Mouse (Mus musculus) heart, postnatal 4 days (tissue): Measurements from ENCODE around the gene Camk1. TPM values are rescaled to one million over a fixed set of nuclear protein-coding genes. Genes with fewer than 3 reads are reported as not detected.

Experiments used
- DNase-seq: peaks from one replicate; pipeline ENCODE4 v3.0.0; 2021
- total RNA-seq, 2 experiments: library from RNA; stranded (reverse); gene quantifications; 2 replicates each; pipeline ENCODE4 v1.2.3; 2021

Gene Camk1
- total RNA-seq, 2 experiments from 2014 or later: 73.5 to 73.7 TPM

- DNase-seq: peak; percentile 100
Observed at GRCm38 (mm10) chr6:113306322-113306985, 37.3 kb downstream of the Camk1 start.

DNA sequence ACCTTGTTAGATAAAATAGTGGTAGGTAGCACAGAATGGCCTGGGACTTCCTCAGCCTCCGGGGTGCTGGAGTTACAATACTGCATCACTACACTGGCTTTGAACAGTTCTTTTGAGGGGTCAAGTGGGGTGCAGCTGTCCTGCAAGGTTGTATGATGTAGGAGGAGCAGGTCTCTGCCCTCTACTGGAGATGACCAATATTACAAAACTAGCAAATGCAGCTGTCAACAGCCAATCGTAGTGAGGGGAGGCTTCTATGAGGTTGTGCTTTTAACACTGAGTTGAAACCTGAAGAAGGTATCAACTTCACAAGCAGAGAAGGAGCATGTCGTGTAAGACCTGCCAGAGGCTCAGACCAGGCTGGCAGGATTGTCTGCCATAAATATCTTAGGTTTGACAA, 41.5 kb downstream of the Camk1 start:
- no peak for DNase-seq

GRCm38 (mm10) chr6:113301350-113301749, 42.4 kb downstream of the Camk1 start:
- no peak for DNase-seq

GRCm38 (mm10) chr6:113296639-113297038, 47.1 kb downstream of the Camk1 start:
- DNase-seq: no peak

- DNase-seq: no peak
Observed at GRCm38 (mm10) chr6:113296046-113296445, 47.7 kb downstream of the Camk1 start.

DNA sequence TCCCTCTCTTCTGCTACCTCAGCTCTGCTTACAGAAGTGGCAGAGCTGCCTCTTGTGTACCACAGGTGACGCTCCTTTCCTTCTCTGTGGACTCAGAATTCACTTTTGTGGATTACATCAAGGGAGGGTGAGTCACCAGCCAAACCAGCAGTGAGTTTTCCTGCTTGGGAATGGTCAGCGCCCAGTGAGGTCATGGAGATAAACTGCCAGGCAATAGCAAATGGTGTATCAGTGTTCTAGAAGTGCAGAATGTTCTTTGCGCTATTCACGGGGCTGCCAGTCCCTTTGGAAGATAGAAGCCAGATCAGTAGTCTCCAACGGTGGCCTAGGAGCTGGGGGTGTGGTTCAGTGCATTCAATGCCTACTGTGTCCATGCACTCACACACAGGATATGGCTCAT, 50.8 kb downstream of the Camk1 start:
- no peak for DNase-seq

GRCm38 (mm10) chr6:113290346-113290745, 53.4 kb downstream of the Camk1 start:
- no peak for DNase-seq

DNA sequence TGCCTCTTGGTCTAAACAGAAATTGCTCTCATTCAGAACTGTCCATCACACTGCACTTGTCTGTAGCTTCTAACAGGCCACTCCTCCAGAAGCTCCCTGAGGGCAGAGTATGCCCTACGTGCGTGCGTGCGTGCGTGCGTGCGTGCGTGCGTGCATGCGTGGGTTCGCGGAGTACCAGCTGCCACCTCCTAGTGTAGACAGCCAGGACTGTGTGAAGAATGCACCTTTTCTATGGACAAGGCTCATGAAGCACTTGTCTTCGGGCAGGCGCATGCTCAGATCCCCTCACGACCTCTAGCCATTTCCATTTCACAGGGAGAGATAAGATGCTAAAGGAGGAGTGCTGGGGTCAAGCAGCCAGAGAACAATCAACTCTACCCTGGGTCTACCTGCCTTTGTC, 54.4 kb downstream of the Camk1 start:
- DNase-seq: no peak

DNA sequence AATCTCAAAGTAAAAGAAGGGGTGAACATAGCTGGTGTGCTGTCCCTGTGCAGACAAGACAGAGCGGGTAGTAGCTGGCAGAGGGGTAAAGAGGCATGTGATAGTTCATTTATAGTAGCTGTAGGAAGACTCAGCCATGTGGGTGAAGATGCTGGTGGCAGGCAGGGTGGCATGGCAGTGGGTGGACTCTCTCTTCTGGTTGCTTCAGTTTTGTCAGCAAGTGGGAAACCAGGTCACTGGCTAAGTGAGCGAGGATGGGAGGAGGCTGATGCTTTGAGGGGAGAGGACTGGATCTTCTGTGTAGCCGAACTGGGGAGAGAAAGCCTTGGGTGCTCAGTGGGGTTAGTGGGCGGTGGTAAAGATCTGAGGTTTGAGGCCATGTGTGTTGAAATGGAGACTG, 56.5 kb downstream of the Camk1 start:
- DNase-seq: no peak

DNA sequence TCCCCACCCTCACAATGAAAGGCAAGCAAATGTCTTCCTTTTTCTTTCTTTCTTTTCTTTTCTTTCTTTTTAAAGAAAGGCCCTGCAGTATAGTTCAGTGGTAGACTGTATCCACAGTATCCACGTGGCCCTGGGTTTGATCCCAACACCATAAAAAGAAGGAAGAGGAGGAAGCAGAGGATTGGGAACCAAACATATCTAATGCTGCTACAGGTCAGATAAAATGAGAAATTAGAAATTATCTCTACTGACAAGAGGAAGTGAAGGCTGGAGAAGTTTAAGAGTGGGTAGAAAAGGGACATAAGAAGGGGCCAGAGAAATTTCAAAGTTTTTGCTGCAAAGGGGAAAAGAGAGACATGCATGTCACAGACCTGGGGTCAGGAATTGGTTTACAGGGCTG, 57.5 kb downstream of the Camk1 start:
- DNase-seq: no peak

- no peak for DNase-seq
Observed at GRCm38 (mm10) chr6:113284931-113285330, 58.9 kb downstream of the Camk1 start.

Other genes starting within 250 kb of the Camk1 start
- gene Lhfpl4, start 148.6 kb downstream of the Camk1 start, total RNA-seq: under 1 TPM; 0.50 to 0.61 TPM
- gene Mtmr14, start 106.1 kb downstream of the Camk1 start, total RNA-seq: 10 to 100 TPM; 12.2 to 12.8 TPM
- gene Cpne9, start 61.7 kb downstream of the Camk1 start, total RNA-seq: not detected
- gene Brpf1, start 36.8 kb downstream of the Camk1 start, total RNA-seq: 10 to 100 TPM; 21.8 to 23.8 TPM
- gene Ogg1, start 17.0 kb downstream of the Camk1 start, total RNA-seq: 1 to 10 TPM; 5.2 to 6.2 TPM
- gene Tada3, start 33.9 kb upstream of the Camk1 start, total RNA-seq: 10 to 100 TPM; 23.8 to 26.0 TPM
- 100 to 1,000 TPM; 142 to 143 TPM for gene Arpc4, start 34.1 kb upstream of the Camk1 start, total RNA-seq
- gene Ttll3, start 45.3 kb upstream of the Camk1 start, total RNA-seq: 1 to 10 TPM; 1.7 to 2.7 TPM
- gene Rpusd3, start 75.4 kb upstream of the Camk1 start, total RNA-seq: 1 to 10 TPM; 7.1 to 7.9 TPM
- gene Cidec, start 91.8 kb upstream of the Camk1 start, total RNA-seq: 1 to 10 TPM; 1.8 to 2.3 TPM
- gene Jagn1, start 98.6 kb upstream of the Camk1 start, total RNA-seq: 10 to 100 TPM; 28.3 to 34.7 TPM
- gene Il17re, start 114.5 kb upstream of the Camk1 start, total RNA-seq: 1 to 10 TPM; 1.1 to 1.3 TPM
- gene Il17rc, start 127.4 kb upstream of the Camk1 start, total RNA-seq: 10 to 100 TPM in 1 of 2 experiments, 1 to 10 TPM in 1; 7.9 to 10.2 TPM
- gene Creld1, start 139.3 kb upstream of the Camk1 start, total RNA-seq: 10 to 100 TPM; 34.6 to 41.5 TPM
- gene Prrt3, start 157.9 kb upstream of the Camk1 start, total RNA-seq: not detected
- 10 to 100 TPM; 61.9 to 63.6 TPM for gene Emc3, start 187.7 kb upstream of the Camk1 start, total RNA-seq
- gene Fancd2, start 187.7 kb upstream of the Camk1 start, total RNA-seq: 10 to 100 TPM in 1 of 2 experiments, 1 to 10 TPM in 1; 7.9 to 10.2 TPM